Mouse (Mus musculus) heart, adult 8-10 months (tissue): ENCODE data around the gene Gm21992. TPM values are rescaled to one million over a fixed set of nuclear protein-coding genes. Genes with fewer than 3 reads are reported as not detected.

Experiments used
- DNase-seq: peaks from one replicate; pipeline ENCODE4 v3.0.0; 2022; ENCODE audit warnings: low spot score
- total RNA-seq, 4 experiments: library from RNA; stranded (reverse); gene quantifications; 2 replicates each; pipeline ENCODE4 v1.2.4; 2022

Gene Gm21992
- total RNA-seq, 4 experiments from 2014 or later = 10.8 to 23.0 (median 16.2) TPM

GRCm38 (mm10) chr19:4712156-4712780 lies 99.1 kb downstream of the Gm21992 start:
- no peak for DNase-seq

GRCm38 (mm10) chr19:4711601-4712155 lies 99.7 kb downstream of the Gm21992 start:
- DNase-seq = no peak

GRCm38 (mm10) chr19:4711098-4711600 lies 100.3 kb downstream of the Gm21992 start, which contains the start of gene Sptbn2:
Gene Sptbn2 (plus strand): TSS chr19:4711167.
- DNase-seq = no peak

- DNase-seq = no peak
Measured at GRCm38 (mm10) chr19:4708765-4709164, 102.6 kb downstream of the Gm21992 start.

GRCm38 (mm10) chr19:4701221-4701620 lies 110.2 kb downstream of the Gm21992 start:
- no peak for DNase-seq

GRCm38 (mm10) chr19:4700656-4701055 lies 110.8 kb downstream of the Gm21992 start:
- DNase-seq = no peak

GRCm38 (mm10) chr19:4699821-4700220 lies 111.6 kb downstream of the Gm21992 start:
- DNase-seq = no peak

GRCm38 (mm10) chr19:4698856-4699255 lies 112.6 kb downstream of the Gm21992 start:
- no peak for DNase-seq

- DNase-seq = peak; percentile 33
Measured at GRCm38 (mm10) chr19:4698205-4698677, 113.2 kb downstream of the Gm21992 start, which contains the start of gene Gm960. Gene Gm960 (minus strand): TSS chr19:4698668.

GRCm38 (mm10) chr19:4697721-4698120 lies 113.7 kb downstream of the Gm21992 start:
- no peak for DNase-seq

- DNase-seq = no peak
Measured at GRCm38 (mm10) chr19:4697121-4697520, 114.3 kb downstream of the Gm21992 start.

GRCm38 (mm10) chr19:4694346-4694745 lies 117.1 kb downstream of the Gm21992 start:
- no peak for DNase-seq

Other genes with a start within 250 kb of the Gm21992 start
- gene Lrfn4, start 195.9 kb downstream of the Gm21992 start, total RNA-seq = 1 to 10 TPM; 5.7 to 7.8 (median 7.1) TPM
- gene Rce1, start 186.0 kb downstream of the Gm21992 start, total RNA-seq = 1 to 10 TPM; 6.9 to 9.2 (median 8.0) TPM
- not detected for gene Gm960, start 112.9 kb downstream of the Gm21992 start, total RNA-seq
- under 1 TPM; 0.22 to 0.91 (median 0.50) TPM for gene Sptbn2, start 100.4 kb downstream of the Gm21992 start, total RNA-seq
- 1 to 10 TPM; 5.4 to 8.1 (median 6.3) TPM for gene Rbm4b, start 55.1 kb downstream of the Gm21992 start, total RNA-seq
- 10 to 100 TPM; 38.2 to 44.5 (median 43.4) TPM for gene Rbm4, start 17.7 kb downstream of the Gm21992 start, total RNA-seq
- 10 to 100 TPM; 16.4 to 23.3 (median 17.3) TPM for gene Rbm14, start within 50 bp of the Gm21992 start, total RNA-seq
- 10 to 100 TPM; 22.2 to 32.1 (median 28.6) TPM for gene Ccs, start 27.7 kb upstream of the Gm21992 start, total RNA-seq
- under 1 TPM in 2 of 4 experiments, not detected in 2; 0.09 to 0.14 TPM for gene Ccdc87, start 27.8 kb upstream of the Gm21992 start, total RNA-seq
- 10 to 100 TPM; 77.7 to 86.2 (median 81.6) TPM for gene Ctsf, start 43.5 kb upstream of the Gm21992 start, total RNA-seq
- 1 to 10 TPM; 2.0 to 4.3 (median 2.6) TPM for gene Actn3, start 66.3 kb upstream of the Gm21992 start, total RNA-seq
- gene Zdhhc24, start 67.1 kb upstream of the Gm21992 start, total RNA-seq = 1 to 10 TPM; 2.8 to 4.2 (median 3.4) TPM
- gene Bbs1, start 95.0 kb upstream of the Gm21992 start, total RNA-seq = 1 to 10 TPM; 2.6 to 3.2 (median 2.9) TPM
- gene Dpp3, start 116.7 kb upstream of the Gm21992 start, total RNA-seq = 10 to 100 TPM; 17.0 to 20.0 (median 18.3) TPM
- gene Peli3, start 131.5 kb upstream of the Gm21992 start, total RNA-seq = 1 to 10 TPM; 3.8 to 7.6 (median 5.2) TPM
- 10 to 100 TPM; 62.8 to 74.0 (median 69.9) TPM for gene Mrpl11, start 150.5 kb upstream of the Gm21992 start, total RNA-seq
- under 1 TPM in 1 of 4 experiments, not detected in 3; 0.08 TPM for gene Npas4, start 178.7 kb upstream of the Gm21992 start, total RNA-seq
- gene Slc29a2, start 212.2 kb upstream of the Gm21992 start, total RNA-seq = 10 to 100 TPM in 2 of 4 experiments, 1 to 10 TPM in 2; 8.8 to 11.9 (median 10.6) TPM
- 10 to 100 TPM; 45.0 to 47.2 (median 45.6) TPM for gene B4gat1, start 227.2 kb upstream of the Gm21992 start, total RNA-seq
- 1 to 10 TPM; 2.4 to 3.4 (median 2.6) TPM for gene AC124502.3, start 227.3 kb upstream of the Gm21992 start, total RNA-seq
- 10 to 100 TPM; 13.0 to 17.6 (median 15.6) TPM for gene Brms1, start 229.7 kb upstream of the Gm21992 start, total RNA-seq
- gene Rin1, start 238.9 kb upstream of the Gm21992 start, total RNA-seq = 1 to 10 TPM in 3 of 4 experiments, under 1 TPM in 1; 0.79 to 2.6 (median 2.0) TPM